Mouse (Mus musculus): ENCODE results near the gene 2610318N02Rik.
A peak's percentile ranks its signal among the peaks of the same experiment; 100 is the strongest.

Gene 2610318N02Rik

GRCm38 (mm10) chr16:17110771-17111743, 13.9 kb downstream of the 2610318N02Rik start, which contains the start of gene Ppil2:
Gene Ppil2, minus strand, starts transcription at chr16:17111257.
- peak; percentile 93 for DNase-seq (ENCODE audit: low spot score)

GRCm38 (mm10) chr16:17104600-17104999, 20.4 kb downstream of the 2610318N02Rik start:
- no peak for DNase-seq (ENCODE audit: low spot score)

- no peak for DNase-seq (ENCODE audit: low spot score)
These were observed 22.2 kb downstream of the 2610318N02Rik start for GRCm38 (mm10) chr16:17102630-17103220.

- no peak for DNase-seq (ENCODE audit: low spot score)
These were observed 28.0 kb downstream of the 2610318N02Rik start for GRCm38 (mm10) chr16:17096938-17097337.

GRCm38 (mm10) chr16:17088346-17088745, 36.6 kb downstream of the 2610318N02Rik start:
- peak; percentile 26 for DNase-seq (ENCODE audit: low spot score)

- no peak for DNase-seq (ENCODE audit: low spot score)
These were observed 38.2 kb downstream of the 2610318N02Rik start for GRCm38 (mm10) chr16:17086669-17087193.

GRCm38 (mm10) chr16:17086241-17086640, 38.7 kb downstream of the 2610318N02Rik start:
- no peak for DNase-seq (ENCODE audit: low spot score)

- no peak for DNase-seq (ENCODE audit: low spot score)
These were observed 39.3 kb downstream of the 2610318N02Rik start for GRCm38 (mm10) chr16:17085636-17086035.

GRCm38 (mm10) chr16:17082121-17082792, 42.7 kb downstream of the 2610318N02Rik start:
- no peak for DNase-seq (ENCODE audit: low spot score)

GRCm38 (mm10) chr16:17078101-17078500, 46.9 kb downstream of the 2610318N02Rik start:
- no peak for DNase-seq (ENCODE audit: low spot score)

GRCm38 (mm10) chr16:17076869-17077268, 48.1 kb downstream of the 2610318N02Rik start:
- no peak for DNase-seq (ENCODE audit: low spot score)

- no peak for DNase-seq (ENCODE audit: low spot score)
These were observed 48.7 kb downstream of the 2610318N02Rik start for GRCm38 (mm10) chr16:17076301-17076700.

GRCm38 (mm10) chr16:17073000-17073399, 52.0 kb downstream of the 2610318N02Rik start:
- no peak for DNase-seq (ENCODE audit: low spot score)

- no peak for DNase-seq (ENCODE audit: low spot score)
These were observed 54.3 kb downstream of the 2610318N02Rik start for GRCm38 (mm10) chr16:17070716-17071115.

- DNase-seq (ENCODE audit: low spot score), result peak; percentile 89
These were observed 55.2 kb downstream of the 2610318N02Rik start, which contains the start of gene Ypel1 for GRCm38 (mm10) chr16:17069511-17070443. Gene Ypel1, plus strand, starts transcription at chr16:17069696.

GRCm38 (mm10) chr16:17067552-17067951, 57.4 kb downstream of the 2610318N02Rik start:
- no peak for DNase-seq (ENCODE audit: low spot score)
